Mouse (Mus musculus): ENCODE measurements around the gene Slc10a4.

Slc10a4 gene

GRCm38 (mm10) chr5:73014745-73015144 lies 8.1 kb downstream of the Slc10a4 start:
- no peak for DNase-seq (ENCODE audit: low spot score)

DNA sequence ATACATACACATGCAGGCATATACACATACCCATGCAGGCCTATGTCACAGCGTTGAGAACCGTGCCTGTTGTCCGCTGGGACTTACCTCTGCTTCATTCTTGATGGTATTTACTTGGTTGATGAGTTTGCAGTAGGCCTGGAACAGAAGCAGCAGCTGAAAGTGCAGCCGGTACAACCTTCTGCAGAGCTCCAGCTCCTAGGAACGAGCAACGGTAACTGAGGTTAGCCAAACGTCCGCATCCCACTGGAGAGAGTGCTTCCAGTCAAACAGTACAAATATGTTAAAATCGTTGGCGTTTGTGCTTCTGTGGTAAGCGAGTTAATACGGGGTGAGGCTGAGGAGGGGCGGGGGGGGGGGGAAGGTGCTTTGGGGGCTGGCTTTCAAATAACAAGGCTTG lies 17.1 kb downstream of the Slc10a4 start:
- no peak for DNase-seq (ENCODE audit: low spot score)

- DNase-seq (ENCODE audit: low spot score) = no peak
Observed at GRCm38 (mm10) chr5:73028646-73029045, 22.0 kb downstream of the Slc10a4 start.

- no peak for DNase-seq (ENCODE audit: low spot score)
Observed at GRCm38 (mm10) chr5:73032481-73032880, 25.8 kb downstream of the Slc10a4 start.

GRCm38 (mm10) chr5:73044055-73044454 lies 37.4 kb downstream of the Slc10a4 start:
- peak; percentile 17 for DNase-seq (ENCODE audit: low spot score)

- DNase-seq (ENCODE audit: low spot score) = no peak
Observed at GRCm38 (mm10) chr5:73047651-73048245, 41.1 kb downstream of the Slc10a4 start.

DNA sequence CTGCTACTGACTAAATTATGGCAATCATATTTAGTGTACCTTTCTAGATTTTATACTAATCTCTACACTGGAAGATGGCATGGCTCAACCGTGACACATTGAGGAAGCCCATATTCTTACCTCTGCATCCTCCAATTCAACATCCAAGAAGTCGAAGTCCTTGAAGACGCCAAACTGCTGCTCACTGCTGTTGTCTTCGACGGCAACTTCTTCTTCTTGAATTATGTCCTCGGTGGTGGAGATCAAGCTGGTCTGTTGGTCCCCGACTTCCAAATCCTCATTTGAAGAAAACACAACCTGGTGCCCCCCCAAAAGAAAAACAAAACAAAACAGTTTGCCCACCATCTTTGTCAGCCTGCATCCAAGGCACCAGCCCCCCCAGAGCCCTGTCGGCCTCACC lies 47.2 kb downstream of the Slc10a4 start:
- DNase-seq (ENCODE audit: low spot score) = no peak

DNA sequence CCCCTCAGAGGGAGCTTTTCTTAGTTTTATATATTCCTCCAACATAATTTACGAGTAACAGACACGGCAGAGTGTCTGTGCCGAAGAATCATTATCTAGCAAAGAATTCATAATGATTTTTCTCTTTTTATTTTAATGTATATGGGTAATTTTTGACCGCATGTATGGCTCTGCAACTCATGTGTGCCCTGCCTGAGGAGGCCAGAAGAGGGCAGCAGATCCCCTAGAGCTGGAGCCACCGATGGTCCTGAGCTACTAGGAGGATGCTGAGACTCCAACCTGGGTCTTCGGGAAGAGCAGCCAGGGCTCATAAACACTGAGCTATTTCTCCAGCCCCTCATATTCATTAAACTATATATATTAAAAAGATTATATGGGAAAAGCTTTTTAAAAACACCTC lies 49.8 kb downstream of the Slc10a4 start:
- no peak for DNase-seq (ENCODE audit: low spot score)

GRCm38 (mm10) chr5:73056937-73057336 lies 50.3 kb downstream of the Slc10a4 start:
- no peak for DNase-seq (ENCODE audit: low spot score)

GRCm38 (mm10) chr5:73061506-73062155 lies 54.9 kb downstream of the Slc10a4 start:
- DNase-seq (ENCODE audit: low spot score) = no peak
